Mouse (Mus musculus) neural tube, embryonic 11.5 days (tissue): Measurements from ENCODE around the gene Rln3. TPM values are rescaled to one million over a fixed set of nuclear protein-coding genes. Genes with fewer than 3 reads are reported as not detected.
A peak's percentile ranks its signal among the peaks of the same experiment; 100 is the strongest.

ENCODE experiments used
- ATAC-seq: fragments of 200-750 bp; cut with Nextera tagmentation; 2 replicates; pipeline ENCODE4 v1.8.0; 2017; ENCODE audit warnings: moderate number of reproducible peaks, mild to moderate bottlenecking, moderate TSS enrichment, moderate library complexity; ENCODE audit not compliant: insufficient read depth, low FRiP score, low TSS enrichment
- DNase-seq: peaks from one replicate; pipeline ENCODE4 v3.0.0-alpha.2; 2015; ENCODE audit warnings: low spot score
- H3K27ac ChIP-seq: fragments of 300-500 bp; sonication (generic); 2 replicates; pipeline ENCODE4 v1.5.1; 2014; ENCODE audit warnings: low read depth, mild to moderate bottlenecking, low read length
- H3K27me3 ChIP-seq: fragments of 300-500 bp; sonication (generic); 2 replicates; pipeline ENCODE4 v1.6.1; 2014; ENCODE audit warnings: mild to moderate bottlenecking, low read length, mixed read lengths; ENCODE audit not compliant: control insufficient read depth, insufficient read depth
- H3K36me3 ChIP-seq: fragments of 300-500 bp; sonication (generic); 2 replicates; pipeline ENCODE4 v1.6.1; 2014; ENCODE audit warnings: mild to moderate bottlenecking, low read length, moderate library complexity, mixed read lengths; ENCODE audit not compliant: control insufficient read depth, insufficient read depth
- H3K4me1 ChIP-seq: fragments of 300-500 bp; sonication (generic); 2 replicates; pipeline ENCODE4 v1.6.1; 2014; ENCODE audit warnings: low read length, mixed read lengths; ENCODE audit not compliant: control insufficient read depth, insufficient read depth
- H3K4me2 ChIP-seq: fragments of 300-500 bp; sonication (generic); 2 replicates; pipeline ENCODE4 v1.6.1; 2014; ENCODE audit warnings: low read depth, mild to moderate bottlenecking, moderate library complexity
- H3K4me3 ChIP-seq: fragments of 300-500 bp; sonication (generic); 2 replicates; pipeline ENCODE4 v1.5.1; 2014; ENCODE audit warnings: low read depth, low read length
- H3K9ac ChIP-seq: fragments of 300-500 bp; sonication (generic); 2 replicates; pipeline ENCODE4 v1.6.1; 2014; ENCODE audit warnings: mild to moderate bottlenecking, low read length
- H3K9me3 ChIP-seq: fragments of 300-500 bp; sonication (generic); 2 replicates; pipeline ENCODE4 v1.6.1; 2016; ENCODE audit warnings: low read length; ENCODE audit not compliant: control insufficient read depth
- WGBS: fragments of 180-500 bp; shearing (Covaris S2); extraction: QIAGEN DNeasy Blood & Tissue Kit; methylation state at CpG from one replicate; pipeline ENCODE4 v1.1.7; 2014; 5-methylcytosine and 5-hydroxymethylcytosine counted together
- polyA plus RNA-seq: library from polyadenylated mRNA; unstranded; fragments of >200 nt; fragmentation: Nextera tagmentation; extraction: Ambion mirVana; gene quantifications from 2 replicates; pipeline ENCODE4 v1.2.1, GENCODE M21; 2014

Gene Rln3
- polyA plus RNA-seq, 1 experiment from 2014 or later: not detected

DNA sequence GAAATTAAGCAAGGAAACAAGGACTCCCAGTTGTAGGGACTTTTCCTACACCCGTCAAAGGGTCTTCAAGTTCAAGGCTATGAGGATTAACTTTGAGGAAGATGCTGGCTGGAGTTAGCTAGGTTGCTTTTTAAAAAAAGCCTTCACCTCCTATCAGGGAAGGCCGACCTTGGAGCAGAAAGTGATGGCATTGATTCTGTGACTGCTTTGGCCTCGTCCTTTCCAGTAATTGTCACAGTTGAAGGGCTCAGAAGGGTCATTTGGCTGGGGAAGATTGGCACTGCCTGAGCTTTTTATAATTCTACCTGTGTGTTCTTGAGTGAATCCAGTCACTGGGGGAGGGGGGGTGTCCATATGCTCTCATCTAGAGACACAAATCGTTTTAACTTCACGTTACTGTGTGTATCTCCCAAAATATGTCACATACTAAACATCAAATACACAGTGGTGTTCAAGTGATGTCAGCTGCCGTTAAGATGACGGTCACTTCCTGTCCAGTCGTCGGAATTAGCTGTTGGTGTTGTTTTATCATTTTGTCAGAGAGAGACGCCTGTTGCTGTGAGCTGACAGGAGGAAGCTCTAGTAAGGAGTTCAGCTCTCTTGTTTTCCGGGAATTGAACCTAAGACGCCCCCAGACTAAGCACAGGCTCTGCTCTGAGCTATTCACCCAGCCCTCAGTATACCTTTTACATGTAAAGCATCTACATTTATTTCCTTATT is 23.7 kb upstream of the Rln3 start:
- 76% methylated on average over 12 of the region's 12 CpGs for WGBS
- H3K9ac ChIP-seq: no peak overlapping the region

GRCm38 (mm10) chr8:84067911-84068310 is 23.1 kb upstream of the Rln3 start:
- ATAC-seq: no peak

More for the DNA sequence above, 23.7 kb upstream of the Rln3 start:
- H3K4me1 ChIP-seq: peaks cover 22% of the 10 kb centered on the region; the same call in 1 of the 2 replicates
- no peaks in the 10 kb centered on the region for H3K9me3 ChIP-seq
- no peak for DNase-seq
- H3K4me3 ChIP-seq: no peak overlapping the region
- no peak overlapping the region; the same call in 1 of the 2 replicates for H3K4me2 ChIP-seq
- H3K27ac ChIP-seq: no peak overlapping the region
- H3K36me3 ChIP-seq: no peaks in the 10 kb centered on the region
- no peak for ATAC-seq
- H3K27me3 ChIP-seq: no peaks in the 10 kb centered on the region

GRCm38 (mm10) chr8:84067047-84067573 is 22.3 kb upstream of the Rln3 start:
- peak; percentile 92 for DNase-seq
- H3K4me2 ChIP-seq: peak overlapping the region; percentile 38
- no peaks in the 10 kb centered on the region for H3K36me3 ChIP-seq
- peaks cover 16% of the 10 kb centered on the region; the same call in 1 of the 2 replicates for H3K4me1 ChIP-seq
- ATAC-seq: peak; percentile 71
- H3K9me3 ChIP-seq: no peaks in the 10 kb centered on the region
- H3K9ac ChIP-seq: peak overlapping the region; percentile 90
- peak overlapping the region; percentile 93 for H3K4me3 ChIP-seq
- H3K27ac ChIP-seq: peak overlapping the region; percentile 95
- WGBS: 2% methylated on average over 25 of the region's 58 CpGs
- no peaks in the 10 kb centered on the region for H3K27me3 ChIP-seq

More at GRCm38 (mm10) chr8:84067911-84068310, 23.1 kb upstream of the Rln3 start:
- no peaks in the 10 kb centered on the region for H3K27me3 ChIP-seq
- H3K4me3 ChIP-seq: peak overlapping the region; percentile 93; the same call in 1 of the 2 replicates
- peaks cover 16% of the 10 kb centered on the region; the same call in 1 of the 2 replicates for H3K4me1 ChIP-seq
- 90% methylated on average over 7 of the region's 7 CpGs for WGBS
- H3K9me3 ChIP-seq: no peaks in the 10 kb centered on the region
- no peak overlapping the region for H3K9ac ChIP-seq
- H3K4me2 ChIP-seq: peak overlapping the region; percentile 38
- no peaks in the 10 kb centered on the region for H3K36me3 ChIP-seq
- no peak overlapping the region for H3K27ac ChIP-seq
- no peak for DNase-seq

- H3K4me1 ChIP-seq: peaks cover 16% of the 10 kb centered on the region; the same call in 1 of the 2 replicates
- H3K9ac ChIP-seq: peak within 1 kb of the TSS; percentile 90
- ATAC-seq (peak; percentile 98), DNase-seq (peak; percentile 97)
- no peaks in the 10 kb centered on the region for H3K27me3 ChIP-seq
- no peaks in the 10 kb centered on the region for H3K9me3 ChIP-seq
- H3K4me2 ChIP-seq: peak within 1 kb of the TSS; percentile 53
- H3K36me3 ChIP-seq: no peaks in the 10 kb centered on the region
- H3K4me3 ChIP-seq: peak within 1 kb of the TSS; percentile 93
- peak within 1 kb of the TSS; percentile 95 for H3K27ac ChIP-seq
- WGBS: under 1% methylated on average over 51 of the region's 51 CpGs
Observed at GRCm38 (mm10) chr8:84066291-84066930, 21.6 kb upstream of the Rln3 start, which contains the start of gene Rfx1. Rfx1 (plus strand) TSS chr8:84066834.

- H3K36me3 ChIP-seq: no peaks in the 10 kb centered on the region
- no peak for DNase-seq
- 30% methylated on average over 5 of the region's 5 CpGs for WGBS
Observed at GRCm38 (mm10) chr8:84065457-84066072, 20.8 kb upstream of the Rln3 start.

DNA sequence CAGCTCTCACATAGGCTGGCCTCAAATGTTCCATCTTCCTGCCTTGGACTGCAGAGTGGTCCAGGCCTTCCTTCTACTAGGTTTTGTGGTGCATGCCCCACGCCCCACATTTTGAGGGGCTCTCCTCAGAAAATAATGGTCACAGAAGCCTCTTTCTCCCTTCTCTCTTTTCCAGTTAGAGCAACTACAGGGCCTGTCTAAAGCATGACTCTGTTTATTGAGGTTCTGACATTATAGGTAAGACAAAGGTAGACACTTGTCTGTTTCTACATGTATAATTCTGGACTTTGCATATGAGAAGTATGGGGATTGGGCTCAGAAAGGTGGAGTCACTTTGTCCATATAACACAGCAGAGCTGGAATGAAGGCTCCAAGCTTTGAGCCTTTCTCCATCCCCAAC is 20.2 kb upstream of the Rln3 start, which contains the start of gene Gm10643:
Gene Gm10643 (minus strand): TSS at position 101 of the 400 bp plus-strand sequence.
- peak within 1 kb of the TSS; percentile 53 for H3K4me2 ChIP-seq
- peak within 1 kb of the TSS; percentile 46 for H3K4me3 ChIP-seq
- no peaks in the 10 kb centered on the region for H3K36me3 ChIP-seq
- peak within 1 kb of the TSS; percentile 30 for H3K27ac ChIP-seq
- DNase-seq: no peak
- ATAC-seq: no peak
- peaks cover 16% of the 10 kb centered on the region; the same call in 1 of the 2 replicates for H3K4me1 ChIP-seq
- WGBS: 92% methylated on average over 1 of the region's 1 CpGs
- no peaks in the 10 kb centered on the region for H3K9me3 ChIP-seq
- H3K27me3 ChIP-seq: no peaks in the 10 kb centered on the region
- peak within 1 kb of the TSS; percentile 56 for H3K9ac ChIP-seq

More at GRCm38 (mm10) chr8:84065457-84066072, 20.8 kb upstream of the Rln3 start:
- Histone ChIP-seq H3K4me1 (peaks cover 16% of the 10 kb centered on the region; the same call in 1 of the 2 replicates), H3K27ac (peak overlapping the region; percentile 30; the same call in 1 of the 2 replicates), H3K4me2 (peak overlapping the region; percentile 53), H3K4me3 (peak overlapping the region; percentile 46), H3K27me3 (no peaks in the 10 kb centered on the region), H3K9ac (peak overlapping the region; percentile 56), H3K9me3 (no peaks in the 10 kb centered on the region)
- no peak for ATAC-seq

GRCm38 (mm10) chr8:84063861-84064610 is 19.2 kb upstream of the Rln3 start:
- no peak overlapping the region for H3K27ac ChIP-seq
- DNase-seq (no peak), ATAC-seq (no peak)
- no peak overlapping the region for H3K4me2 ChIP-seq
- no peak overlapping the region for H3K4me3 ChIP-seq
- H3K9me3 ChIP-seq: no peaks in the 10 kb centered on the region
- H3K4me1 ChIP-seq: peaks cover 9% of the 10 kb centered on the region; the same call in 1 of the 2 replicates
- no peak overlapping the region for H3K9ac ChIP-seq
- WGBS: 77% methylated on average over 8 of the region's 8 CpGs
- no peaks in the 10 kb centered on the region for H3K27me3 ChIP-seq
- no peaks in the 10 kb centered on the region for H3K36me3 ChIP-seq

GRCm38 (mm10) chr8:84060245-84060644 is 15.4 kb upstream of the Rln3 start:
- H3K4me1 ChIP-seq: no peaks in the 10 kb centered on the region
- H3K4me2 ChIP-seq: no peak overlapping the region
- H3K36me3 ChIP-seq: no peaks in the 10 kb centered on the region
- ATAC-seq (no peak), DNase-seq (no peak)
- H3K9ac ChIP-seq: no peak overlapping the region
- H3K27me3 ChIP-seq: no peaks in the 10 kb centered on the region
- H3K27ac ChIP-seq: no peak overlapping the region
- 89% methylated on average over 2 of the region's 2 CpGs for WGBS
- H3K9me3 ChIP-seq: no peaks in the 10 kb centered on the region
- H3K4me3 ChIP-seq: no peak overlapping the region
